Mouse (Mus musculus) v-Abl transformed pro-B cells (cell line): ENCODE data around the gene Gpatch1.

Experiments
- in situ Hi-C, 2 experiments: fragments of 400-800 bp; cut with MboI; formaldehyde crosslinking; loops; one replicate each; pipeline ENCODE4 v1.15.1; 2025; ENCODE audit not compliant: unreplicated experiment in 2 of 2

The Gpatch1 gene

DNA sequence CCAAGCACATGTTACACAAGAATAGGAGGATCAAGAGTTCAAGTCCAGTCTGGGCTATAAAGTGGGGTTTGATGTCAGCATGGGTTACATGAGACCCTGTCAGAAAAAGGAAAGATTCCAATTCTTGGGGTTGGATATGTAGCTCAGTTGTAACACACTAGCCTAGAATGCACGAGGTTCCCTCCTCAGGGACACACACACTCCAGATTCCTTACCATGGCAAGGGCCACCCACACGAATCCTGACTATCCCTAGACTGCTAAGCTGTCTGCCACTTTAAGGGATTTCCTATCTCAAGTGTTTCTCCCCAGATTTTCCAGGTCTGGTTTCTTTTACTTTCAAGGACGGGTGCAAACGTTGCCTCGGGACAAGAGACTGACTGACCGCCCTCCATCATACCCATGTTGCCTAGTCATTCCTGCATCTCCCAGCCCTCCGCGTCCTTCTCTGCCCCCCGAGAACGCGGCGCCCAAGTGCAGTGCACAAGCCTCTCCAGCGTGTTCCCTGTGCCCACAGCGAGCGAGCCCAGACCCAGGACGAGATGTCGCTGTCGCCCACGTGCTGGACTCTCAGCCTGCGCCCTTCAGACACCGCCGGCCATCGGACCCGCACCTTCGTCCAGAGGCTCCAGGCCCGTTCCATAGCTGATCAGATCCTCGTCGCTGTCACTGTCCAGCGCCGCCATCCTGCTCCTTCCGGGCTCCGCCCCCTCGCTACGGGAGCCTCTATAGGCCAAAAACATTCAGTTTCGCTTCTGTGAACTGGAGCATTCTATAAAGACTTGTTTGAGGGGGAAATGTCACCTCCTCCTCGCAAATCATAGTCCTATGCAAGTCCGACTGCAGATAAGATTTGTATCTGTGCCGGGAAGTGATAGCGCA is at the start of gene Gpatch1:
Gene Gpatch1, minus strand, starts transcription at position 712 of the 881 bp plus-strand sequence.
- in situ Hi-C loops = no loop called here

DNA sequence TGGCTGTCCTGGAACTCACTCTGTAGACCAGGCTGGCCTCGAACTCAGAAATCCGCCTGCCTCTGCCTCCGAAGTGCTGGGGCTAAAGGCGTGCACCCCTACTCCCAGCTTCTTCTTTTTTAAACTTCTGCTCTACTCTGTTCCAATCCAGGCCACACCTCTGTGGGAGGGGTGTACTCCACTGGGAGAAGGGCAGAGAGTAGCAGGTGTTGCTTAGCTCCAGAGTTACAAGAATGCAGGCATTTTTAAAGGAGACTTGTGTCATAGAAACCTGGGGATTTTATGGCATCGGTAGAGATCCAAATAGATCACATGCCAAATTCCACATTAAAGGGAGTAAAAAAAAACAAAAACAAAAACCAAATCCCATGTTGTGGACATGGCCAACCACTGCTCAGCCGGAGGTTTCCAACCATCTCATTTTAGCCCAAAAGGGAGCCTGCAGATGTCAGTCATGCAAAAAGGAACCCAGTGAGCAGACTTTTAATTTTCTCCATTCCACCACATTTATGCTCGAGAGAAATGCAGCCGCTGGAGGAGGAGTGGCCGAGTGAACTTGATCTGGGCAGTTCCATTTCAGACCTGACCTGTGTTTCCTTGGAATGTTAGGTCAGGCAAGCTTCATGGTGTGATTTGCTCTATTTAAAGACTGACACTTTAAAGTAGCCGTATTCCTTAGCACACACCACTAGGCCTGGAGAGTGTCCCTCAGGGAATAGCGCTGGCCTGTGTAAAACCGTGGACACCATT is 47.1 kb upstream of the Gpatch1 start:
- in situ Hi-C loops = no loop called here

GRCm38 (mm10) chr7:35362868-35363267 is 44.6 kb upstream of the Gpatch1 start:
- in situ Hi-C loops = no loop called here

DNA sequence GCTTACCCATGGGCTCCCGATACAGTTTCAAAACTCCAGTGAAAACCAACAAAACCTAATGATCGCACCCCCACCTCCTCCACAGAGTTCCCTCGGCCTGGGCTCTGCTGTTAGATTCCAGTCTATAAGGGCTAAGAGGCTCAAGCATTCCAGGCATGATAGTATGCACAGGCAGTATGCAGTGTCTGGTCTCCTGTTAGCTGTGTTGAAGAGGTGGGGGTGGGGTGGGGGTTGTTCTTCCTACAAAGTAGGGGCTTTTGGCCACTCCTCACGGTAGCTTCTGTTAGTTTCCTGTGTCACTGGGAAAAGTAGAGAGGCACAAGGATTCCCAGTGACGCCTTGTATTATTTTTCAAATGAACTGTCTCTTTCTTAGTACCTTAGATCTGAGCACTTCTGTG is 44.0 kb upstream of the Gpatch1 start:
- in situ Hi-C loops = no loop called here

DNA sequence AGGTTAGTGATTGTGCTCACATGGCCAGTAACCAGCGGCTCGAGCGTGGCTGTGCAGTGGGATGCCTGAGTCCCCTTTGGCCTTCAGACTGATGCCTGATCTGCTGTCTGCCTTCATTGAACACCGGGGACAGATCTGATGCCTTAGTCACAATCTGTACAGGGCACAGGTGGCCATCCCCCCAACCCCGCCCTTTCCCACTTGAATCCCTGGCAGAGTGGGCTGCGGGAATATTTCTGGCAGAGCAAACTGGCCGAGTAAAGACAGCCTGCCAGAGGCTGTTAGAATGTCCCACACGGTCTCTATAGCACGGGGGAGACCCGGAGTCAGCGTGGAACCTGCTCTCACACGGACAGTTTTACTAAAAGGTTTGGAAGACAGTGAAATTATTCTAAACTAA is 39.4 kb upstream of the Gpatch1 start:
- in situ Hi-C loops = no loop called here

GRCm38 (mm10) chr7:35355303-35355872 is 37.1 kb upstream of the Gpatch1 start:
- in situ Hi-C loops = no loop called here

- in situ Hi-C loops = no loop called here
Measured at GRCm38 (mm10) chr7:35353306-35353705, 35.1 kb upstream of the Gpatch1 start.

DNA sequence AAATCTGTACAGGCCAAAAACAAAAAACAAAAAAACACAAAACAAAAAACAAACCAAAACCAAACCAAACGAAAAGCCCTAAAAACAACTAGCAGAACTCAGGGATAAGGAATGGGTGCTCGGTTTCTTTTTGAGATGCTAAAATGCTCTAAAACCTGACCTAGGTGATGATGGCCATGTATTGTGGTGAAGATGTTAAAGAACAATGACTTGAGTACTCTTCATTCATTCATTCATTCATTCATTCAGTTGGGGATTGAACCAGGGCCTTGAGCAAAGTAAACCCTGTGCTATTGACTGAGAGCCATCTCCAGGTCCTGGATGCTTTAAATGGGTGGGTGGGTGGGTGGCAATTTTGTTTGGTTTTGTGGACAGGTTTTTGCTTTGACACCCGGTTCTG is 32.9 kb upstream of the Gpatch1 start:
- in situ Hi-C loops = no loop called here

- in situ Hi-C loops = no loop called here
Measured at GRCm38 (mm10) chr7:35349886-35350684, 31.8 kb upstream of the Gpatch1 start.

DNA sequence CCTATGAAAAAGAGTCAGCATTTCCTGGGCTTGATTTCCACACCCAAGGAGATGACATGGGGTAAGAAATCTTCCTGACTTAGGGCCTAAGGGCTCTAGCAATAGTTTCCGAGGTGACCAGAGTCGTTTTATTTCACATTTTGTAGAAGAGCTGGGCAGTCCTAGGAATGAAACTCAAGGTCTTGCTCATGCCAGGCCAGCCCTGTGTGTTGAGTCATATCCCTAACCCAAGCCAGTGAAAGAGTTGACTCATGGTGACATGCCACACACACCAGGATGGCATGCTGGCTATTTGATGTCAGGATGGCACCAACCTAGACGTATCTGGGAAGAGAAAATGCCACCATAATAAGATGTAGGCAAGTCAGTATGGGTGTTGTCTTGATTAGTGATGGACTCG is 30.8 kb upstream of the Gpatch1 start:
- in situ Hi-C loops = no loop called here

- in situ Hi-C loops = no loop called here
Measured at GRCm38 (mm10) chr7:35347918-35348700, 29.9 kb upstream of the Gpatch1 start.

- in situ Hi-C loops = no loop called here
Measured at GRCm38 (mm10) chr7:35344785-35345330, 26.6 kb upstream of the Gpatch1 start.

DNA sequence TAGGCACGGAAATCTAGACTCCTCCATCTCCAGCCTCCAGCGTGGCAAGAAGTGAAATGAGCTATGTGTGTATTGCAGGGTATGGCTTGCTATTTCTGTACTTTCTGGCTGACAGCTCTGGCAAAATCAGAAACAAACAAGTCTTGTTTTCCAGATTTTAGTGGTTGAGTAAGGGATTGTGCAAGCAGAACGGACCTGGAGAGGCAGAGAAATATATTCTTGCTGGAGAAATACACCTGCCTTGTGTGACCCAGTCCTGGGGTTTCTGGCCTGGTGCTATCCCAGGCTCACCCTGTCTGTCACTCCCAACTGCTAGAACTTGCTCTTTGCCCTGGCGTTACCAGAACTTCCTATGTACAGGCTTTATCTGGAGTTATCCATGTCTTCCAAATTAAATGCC is 24.3 kb upstream of the Gpatch1 start:
- in situ Hi-C loops = no loop called here

- in situ Hi-C loops = no loop called here
Measured at GRCm38 (mm10) chr7:35341282-35341681, 23.0 kb upstream of the Gpatch1 start.

- in situ Hi-C loops = no loop called here
Measured at GRCm38 (mm10) chr7:35340196-35340595, 22.0 kb upstream of the Gpatch1 start.

- in situ Hi-C loops = loop anchor here in 1 of 2 experiments (5.0 kb wide), 1 partner anchor 63 kb away; the partner anchor contains the start of genes Cep89 and Faap24
Measured at GRCm38 (mm10) chr7:35334527-35335452, 16.6 kb upstream of the Gpatch1 start.

GRCm38 (mm10) chr7:35333692-35334526 is 15.7 kb upstream of the Gpatch1 start, which contains the start of gene Rhpn2:
Gene Rhpn2 (plus strand): TSS chr7:35334170.
- in situ Hi-C loops = no loop called here
